In the genomic region with DNA sequence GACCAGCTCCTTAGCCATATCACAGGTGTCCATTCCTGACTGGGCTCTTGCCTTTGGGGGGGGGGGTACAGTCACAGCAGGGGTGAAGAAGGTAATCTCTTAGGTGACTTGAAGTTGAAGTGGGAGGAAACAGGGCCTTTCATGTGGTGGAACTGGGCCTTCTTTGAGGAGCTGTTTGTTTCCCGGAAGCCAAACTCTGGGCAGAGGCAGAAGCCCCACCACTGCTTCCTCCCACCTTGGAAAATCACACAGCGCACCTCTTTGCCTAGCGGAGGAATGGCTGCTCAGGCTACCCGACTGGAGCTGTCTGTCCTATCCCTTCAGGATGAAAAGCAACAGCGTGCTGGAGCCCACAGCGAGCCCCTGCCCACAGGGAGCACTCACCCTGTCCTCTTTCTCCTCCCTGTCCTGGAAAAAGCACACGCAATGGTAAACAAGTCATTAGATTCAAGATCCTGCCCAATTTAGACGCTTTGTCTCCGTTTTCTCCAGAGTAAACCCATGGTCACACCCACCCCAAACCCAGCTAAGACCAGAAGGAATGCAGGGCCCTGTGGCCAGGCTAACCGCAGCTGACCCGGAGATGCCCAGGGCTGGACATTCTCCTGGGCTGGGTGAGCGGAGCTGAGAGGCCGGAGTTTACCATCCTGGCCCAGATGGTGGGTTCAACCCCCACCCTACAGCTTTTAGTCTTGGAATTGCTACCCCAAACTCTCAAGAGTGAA, we compare ENCODE assay signal across 10 mouse cellular contexts. TPM values are rescaled to one million over a fixed set of nuclear protein-coding genes. Genes with fewer than 3 reads are reported as not detected.
DNase-seq lines count a peak whose midpoint lies in the region; ATAC-seq lines count a peak whose summit lies in the region.
"Had no signal": no experiment of that assay in that cellular context is flagged by ENCODE, and none has a peak within 500 bp of the region (broad histone marks: within the 10 kb centered on the region; RNA-seq: fewer than 3 reads in every experiment).

No protein-coding gene starts in this region.

- ATAC-seq in kidney, embryonic 15.5 days (replicated peaks; ENCODE audit: low FRiP score): no peak
- ATAC-seq in inflammation-experienced regulatory T-cells, adult 6 months: peak; percentile 88
- no peak; the same call in 1 of the 2 replicates for ATAC-seq in stomach, embryonic 14.5 days (ENCODE audit: insufficient number of reproducible peaks, insufficient read depth, low FRiP score, low read depth)
- ATAC-seq: midbrain, embryonic 15.5 days had no signal

- H3K9ac ChIP-seq in kidney, embryonic 15.5 days: no peak overlapping the region
- no peak overlapping the region for H3K9ac ChIP-seq in stomach, embryonic 14.5 days (replicated peaks; ENCODE audit: low read depth, low read length)
- H3K9ac ChIP-seq: forebrain, embryonic 12.5 days; midbrain, embryonic 15.5 days had no signal

- H3K27ac ChIP-seq in kidney, embryonic 15.5 days: peak overlapping the region; percentile 57
- peak overlapping the region; percentile 70 for H3K27ac ChIP-seq in stomach, embryonic 14.5 days (ENCODE audit: low read length)
- H3K27ac ChIP-seq: forebrain, embryonic 12.5 days; midbrain, embryonic 15.5 days had no signal

- H3K36me3 ChIP-seq in kidney, embryonic 15.5 days: no peaks in the 10 kb centered on the region
- H3K36me3 ChIP-seq in stomach, embryonic 14.5 days (ENCODE audit: control insufficient read depth, insufficient read depth, low read length): no peaks in the 10 kb centered on the region
- H3K36me3 ChIP-seq: forebrain, embryonic 12.5 days; midbrain, embryonic 15.5 days had no signal

- peaks cover 31% of the 10 kb centered on the region for H3K4me1 ChIP-seq in kidney, embryonic 15.5 days
- H3K4me1 ChIP-seq in stomach, embryonic 14.5 days (ENCODE audit: control insufficient read depth, insufficient read depth, low read length): peaks cover 22% of the 10 kb centered on the region
- H3K4me1 ChIP-seq: midbrain, embryonic 15.5 days had no signal

- no peaks in the 10 kb centered on the region for H3K9me3 ChIP-seq in kidney, embryonic 15.5 days (replicated peaks)
- H3K9me3 ChIP-seq in stomach, embryonic 14.5 days (ENCODE audit: control insufficient read depth, low read depth, low read length): no peaks in the 10 kb centered on the region
- H3K9me3 ChIP-seq: forebrain, embryonic 12.5 days; midbrain, embryonic 15.5 days had no signal

- no peak overlapping the region for H3K4me2 ChIP-seq in kidney, embryonic 15.5 days
- H3K4me2 ChIP-seq in stomach, embryonic 14.5 days (replicated peaks; ENCODE audit: low read depth, low read length): 0 out of 2 replicates have a peak overlapping the region, but pooled peaks have one; percentile 11
- H3K4me2 ChIP-seq: forebrain, embryonic 12.5 days; midbrain, embryonic 15.5 days had no signal

- no peaks in the 10 kb centered on the region for H3K27me3 ChIP-seq in kidney, embryonic 15.5 days
- no peaks in the 10 kb centered on the region for H3K27me3 ChIP-seq in stomach, embryonic 14.5 days (ENCODE audit: control insufficient read depth, insufficient read depth, low read length)
- H3K27me3 ChIP-seq: forebrain, embryonic 12.5 days; midbrain, embryonic 15.5 days had no signal

- H3K4me3 ChIP-seq in kidney, embryonic 15.5 days (replicated peaks): no peak overlapping the region
- H3K4me3 ChIP-seq in stomach, embryonic 14.5 days (ENCODE audit: low read depth, low read length): no peak overlapping the region
- H3K4me3 ChIP-seq: forebrain, embryonic 12.5 days; midbrain, embryonic 15.5 days had no signal

- no peak for DNase-seq in kidney, postnatal 36 days
- DNase-seq in T-cell, adult 2 months (ENCODE audit: low spot score): peak; percentile 83
- no peak for DNase-seq in urinary bladder, postnatal 36 days (ENCODE audit: low spot score in 2 of 2)
- no peak for DNase-seq in urinary bladder, postnatal 4 days (ENCODE audit: low spot score in 2 of 2)
- DNase-seq in kidney, postnatal 25 days: no peak

- WGBS in kidney, embryonic 15.5 days: 68% methylated on average over 13 of the region's 13 CpGs
- 44% methylated on average over 13 of the region's 13 CpGs for WGBS in stomach, embryonic 14.5 days

RNA-seq across cellular contexts. Expression of a gene that starts 24.1 kb away (rescaled TPM):
- polyA plus RNA-seq in kidney, embryonic 15.5 days (2015; fragmentation: Nextera tagmentation; extraction: Ambion mirVana): 28.3 and 31.0 TPM in 2 replicates
- 100 to 1,000 TPM; 101 to 137 (median 110) TPM for polyA plus RNA-seq in inflammation-experienced regulatory T-cells, adult 6 months (2017; shearing (Covaris generic))
- 11.4 and 11.6 TPM in 2 replicates for polyA plus RNA-seq in stomach, embryonic 14.5 days (2014; fragmentation: Nextera tagmentation; extraction: Ambion mirVana)
